ENCODE assay signal across 23 mouse cellular contexts in genomic region chrX:49154280-49154679, GRCm38 (mm10).
DNase-seq lines count a peak whose midpoint lies in the region; ATAC-seq and TF ChIP-seq lines count a peak whose summit lies in the region.
"Had no signal": no experiment of that assay in that cellular context is flagged by ENCODE, and none has a peak within 500 bp of the region (broad histone marks: within the 10 kb centered on the region; RNA-seq: fewer than 3 reads in every experiment).

No protein-coding gene starts in this region.

- no peaks in the 10 kb centered on the region for H3K9me3 ChIP-seq in lung, embryonic 14.5 days (ENCODE audit: low read depth, low read length)
- H3K9me3 ChIP-seq in lung, embryonic 16.5 days (ENCODE audit: control insufficient read depth, low read length): no peaks in the 10 kb centered on the region
- H3K9me3 ChIP-seq: embryonic facial prominence, embryonic 10.5 days; embryonic facial prominence, embryonic 12.5 days; forebrain, embryonic 13.5 days; G1E had no signal

- H3K27me3 ChIP-seq in lung, embryonic 14.5 days (ENCODE audit: insufficient read depth, low read length): no peaks in the 10 kb centered on the region
- no peaks in the 10 kb centered on the region for H3K27me3 ChIP-seq in lung, embryonic 16.5 days (ENCODE audit: control insufficient read depth, insufficient read depth, low read depth, low read length)
- H3K27me3 ChIP-seq: CH12.LX; embryonic facial prominence, embryonic 12.5 days; forebrain, embryonic 13.5 days had no signal

- H3K4me1 ChIP-seq in lung, embryonic 14.5 days (ENCODE audit: insufficient read depth): no peaks in the 10 kb centered on the region
- no peaks in the 10 kb centered on the region for H3K4me1 ChIP-seq in lung, embryonic 16.5 days (replicated peaks; ENCODE audit: control insufficient read depth, insufficient read depth, low read length)
- H3K4me1 ChIP-seq: embryonic facial prominence, embryonic 10.5 days; embryonic facial prominence, embryonic 12.5 days; forebrain, embryonic 13.5 days had no signal

- H3K4me2 ChIP-seq in lung, embryonic 14.5 days: no peak overlapping the region
- H3K4me2 ChIP-seq in lung, embryonic 16.5 days (ENCODE audit: low read depth, low read length): no peak overlapping the region
- H3K4me2 ChIP-seq: embryonic facial prominence, embryonic 12.5 days; forebrain, embryonic 13.5 days had no signal

- TF ChIP-seq CTCF in lung, embryonic 14.5 days (IDR thresholded peaks at IDR 0.05; ENCODE audit: low read depth): no peak

- ATAC-seq in lung, embryonic 14.5 days (ENCODE audit: insufficient read depth): peak; percentile 66; the same call in 1 of the 2 replicates
- peak; percentile 59; the same call in 1 of the 2 replicates for ATAC-seq in lung, embryonic 16.5 days (ENCODE audit: low read depth)
- ATAC-seq: activated CD4-positive, CD25-positive, alpha-beta regulatory T cell, adult 4 months; CD4-positive, CD25-positive, alpha-beta regulatory T cell, adult 4 months; forebrain, embryonic 13.5 days; forebrain, embryonic 16.5 days; Patski had no signal

- H3K36me3 ChIP-seq in lung, embryonic 14.5 days (ENCODE audit: insufficient read depth): no peaks in the 10 kb centered on the region
- H3K36me3 ChIP-seq in lung, embryonic 16.5 days (ENCODE audit: control insufficient read depth, insufficient read depth, low read length): no peaks in the 10 kb centered on the region
- H3K36me3 ChIP-seq: embryonic facial prominence, embryonic 10.5 days; embryonic facial prominence, embryonic 12.5 days; G1E had no signal

- no peak overlapping the region for H3K4me3 ChIP-seq in lung, embryonic 14.5 days (ENCODE audit: low read depth, low read length)
- no peak overlapping the region for H3K4me3 ChIP-seq in lung, embryonic 16.5 days (ENCODE audit: low read length)
- H3K4me3 ChIP-seq: embryonic facial prominence, embryonic 10.5 days; embryonic facial prominence, embryonic 12.5 days; forebrain, embryonic 13.5 days had no signal

- DNase-seq in lung, embryonic 14.5 days: peak; percentile 61
- no peak for DNase-seq in lung, postnatal 14 days
- no peak for DNase-seq in lung, postnatal 4 days
- peak; percentile 1 for DNase-seq in large intestine, adult 2 months (ENCODE audit: low read depth, low spot score)
- no peak for DNase-seq in thymus, postnatal 10 days (ENCODE audit: low spot score in 2 of 2)
- DNase-seq: adrenal gland, adult 8-10 months; adrenal gland, postnatal 14 days; adrenal gland, postnatal 36 days; B cell, adult 2 months; cerebellum, adult 11-12 months; cerebellum, adult 2 months; cerebellum, adult 9-10 months; cerebellum, postnatal 25 days had no signal

- 19% methylated on average over 2 of the region's 2 CpGs for WGBS in lung, embryonic 14.5 days
- WGBS in lung, embryonic 16.5 days: 19% methylated on average over 2 of the region's 2 CpGs
- WGBS in large intestine, adult 2 months: 24% methylated on average over 2 of the region's 2 CpGs

- no peak overlapping the region for H3K27ac ChIP-seq in lung, embryonic 14.5 days (ENCODE audit: low read depth)
- no peak overlapping the region for H3K27ac ChIP-seq in lung, embryonic 16.5 days (ENCODE audit: low read length)
- H3K27ac ChIP-seq: embryonic facial prominence, embryonic 10.5 days; embryonic facial prominence, embryonic 12.5 days; forebrain, embryonic 13.5 days had no signal

- no peak overlapping the region for H3K9ac ChIP-seq in lung, embryonic 14.5 days
- no peak overlapping the region for H3K9ac ChIP-seq in lung, embryonic 16.5 days (ENCODE audit: low read length)
- H3K9ac ChIP-seq: embryonic facial prominence, embryonic 12.5 days; forebrain, embryonic 13.5 days had no signal

Comparison
In these comparisons a context has a peak if more than half of its experiments do, and no peak if none do; other contexts are left out.
1. DNase-seq: peak in lung, embryonic 14.5 days (single experiment) and large intestine, adult 2 months (single experiment); none in lung, postnatal 14 days (single experiment), lung, postnatal 4 days (0 of 2) and thymus, postnatal 10 days (0 of 2).